Mouse (Mus musculus) midbrain, embryonic 13.5 days (tissue): ENCODE measurements around the gene Ly6g6c. TPM values are rescaled to one million over a fixed set of nuclear protein-coding genes. Genes with fewer than 3 reads are reported as not detected.
A peak's percentile ranks its signal among the peaks of the same experiment; 100 is the strongest.

Source experiments
- ATAC-seq: fragments of 200-750 bp; cut with Nextera tagmentation; 2 replicates; pipeline ENCODE4 v1.8.0; 2017; ENCODE audit warnings: mild to moderate bottlenecking, moderate TSS enrichment, moderate library complexity
- H3K27ac ChIP-seq: fragments of 300-500 bp; sonication (generic); 2 replicates; pipeline ENCODE4 v1.5.1; 2015; ENCODE audit warnings: inconsistent platforms, mild to moderate bottlenecking, moderate library complexity
- H3K27me3 ChIP-seq: fragments of 300-500 bp; sonication (generic); 2 replicates; pipeline ENCODE4 v1.6.1; 2015; ENCODE audit warnings: mild to moderate bottlenecking, inconsistent platforms
- H3K36me3 ChIP-seq: fragments of 300-500 bp; sonication (generic); 2 replicates; pipeline ENCODE4 v1.6.1; 2015; ENCODE audit warnings: mild to moderate bottlenecking, inconsistent platforms
- H3K4me1 ChIP-seq: fragments of 300-500 bp; sonication (generic); replicated peaks from 2 replicates; pipeline ENCODE4 v1.6.1; 2015; ENCODE audit warnings: inconsistent platforms
- H3K4me2 ChIP-seq: fragments of 300-500 bp; sonication (generic); replicated peaks from 2 replicates; pipeline ENCODE4 v1.6.1; 2015; ENCODE audit warnings: moderate library complexity, mild to moderate bottlenecking, inconsistent platforms
- H3K4me3 ChIP-seq: fragments of 300-500 bp; sonication (generic); replicated peaks from 2 replicates; pipeline ENCODE4 v1.5.1; 2015; ENCODE audit warnings: mild to moderate bottlenecking, inconsistent platforms
- H3K9ac ChIP-seq: fragments of 300-500 bp; sonication (generic); replicated peaks from 2 replicates; pipeline ENCODE4 v1.6.1; 2015; ENCODE audit warnings: mild to moderate bottlenecking, inconsistent platforms
- H3K9me3 ChIP-seq: fragments of 300-500 bp; sonication (generic); 2 replicates; pipeline ENCODE4 v1.6.1; 2016; ENCODE audit warnings: mild to moderate bottlenecking, inconsistent platforms
- WGBS: fragments of 180-500 bp; shearing (Covaris S2); methylation state at CpG from one replicate; pipeline ENCODE4 v1.1.7; 2015; 5-methylcytosine and 5-hydroxymethylcytosine counted together
- polyA plus RNA-seq: library from polyadenylated mRNA; unstranded; fragments of >200 nt; fragmentation: Nextera tagmentation; extraction: Ambion mirVana; gene quantifications from 2 replicates; pipeline ENCODE4 v1.2.1, GENCODE M21; 2015

Ly6g6c gene
- polyA plus RNA-seq, 1 experiment from 2014 or later = not detected

DNA sequence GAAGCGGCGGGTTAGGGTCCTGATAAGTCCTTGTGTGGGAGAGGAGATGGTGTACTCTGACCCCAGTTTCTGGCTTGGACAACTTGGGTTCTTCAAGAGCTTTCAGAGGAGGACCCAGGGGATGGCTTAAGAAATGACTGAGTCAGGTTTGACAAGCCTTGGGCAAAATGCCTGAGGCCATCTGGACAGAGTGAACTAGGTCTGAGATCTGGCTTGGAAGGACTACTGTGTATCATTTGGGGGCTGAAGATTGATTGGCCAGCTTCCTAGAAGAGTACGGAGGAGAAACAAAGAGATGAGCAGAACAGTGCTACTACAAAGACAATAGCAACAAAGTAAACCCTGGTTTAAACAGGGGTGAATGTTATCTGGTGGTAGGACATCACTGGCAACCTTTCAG lies 1.7 kb upstream of the Ly6g6c start:
- H3K4me2 ChIP-seq = no peak overlapping the region
- H3K4me3 ChIP-seq = no peak overlapping the region
- H3K36me3 ChIP-seq = peaks cover 30% of the 10 kb centered on the region
- peaks cover 44% of the 10 kb centered on the region for H3K4me1 ChIP-seq
- no peak for ATAC-seq
- no peak overlapping the region for H3K27ac ChIP-seq
- WGBS = 90% methylated on average over 3 of the region's 3 CpGs
- H3K27me3 ChIP-seq = peaks cover 39% of the 10 kb centered on the region
- no peak overlapping the region for H3K9ac ChIP-seq
- no peaks in the 10 kb centered on the region for H3K9me3 ChIP-seq

DNA sequence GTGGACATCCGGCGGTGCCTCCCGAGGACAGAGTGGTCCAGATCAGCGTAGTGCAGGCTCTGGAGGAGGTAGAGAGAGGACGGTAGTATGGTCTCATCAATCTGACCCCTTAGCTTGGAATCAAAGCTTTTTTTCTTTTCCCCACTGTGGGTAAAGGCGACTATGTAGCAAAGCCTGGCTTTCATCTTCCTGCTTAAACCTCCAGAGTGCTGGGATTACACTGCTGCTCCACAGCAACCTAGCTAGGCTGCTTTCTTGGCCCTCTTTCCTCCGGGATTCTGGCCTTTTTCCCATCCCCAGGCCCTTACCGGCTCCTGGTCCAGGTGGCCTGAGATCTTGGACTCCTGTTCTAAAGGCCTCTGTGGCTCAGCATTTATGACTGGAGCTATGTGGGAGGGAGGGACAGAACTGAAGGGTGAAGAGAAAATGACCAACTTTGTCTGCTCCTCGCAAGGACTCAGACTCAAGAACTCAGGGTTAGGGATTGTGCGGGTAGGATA lies 760 bp upstream of the Ly6g6c start:
- no peak overlapping the region for H3K27ac ChIP-seq
- peaks cover 30% of the 10 kb centered on the region for H3K36me3 ChIP-seq
- peak overlapping the region; percentile 27 for H3K4me3 ChIP-seq
- WGBS = 34% methylated on average over 10 of the region's 10 CpGs
- peaks cover 41% of the 10 kb centered on the region for H3K4me1 ChIP-seq
- H3K4me2 ChIP-seq = peak overlapping the region; percentile 50
- no peaks in the 10 kb centered on the region for H3K9me3 ChIP-seq
- H3K27me3 ChIP-seq = peaks cover 45% of the 10 kb centered on the region
- no peak for ATAC-seq
- H3K9ac ChIP-seq = no peak overlapping the region

DNA sequence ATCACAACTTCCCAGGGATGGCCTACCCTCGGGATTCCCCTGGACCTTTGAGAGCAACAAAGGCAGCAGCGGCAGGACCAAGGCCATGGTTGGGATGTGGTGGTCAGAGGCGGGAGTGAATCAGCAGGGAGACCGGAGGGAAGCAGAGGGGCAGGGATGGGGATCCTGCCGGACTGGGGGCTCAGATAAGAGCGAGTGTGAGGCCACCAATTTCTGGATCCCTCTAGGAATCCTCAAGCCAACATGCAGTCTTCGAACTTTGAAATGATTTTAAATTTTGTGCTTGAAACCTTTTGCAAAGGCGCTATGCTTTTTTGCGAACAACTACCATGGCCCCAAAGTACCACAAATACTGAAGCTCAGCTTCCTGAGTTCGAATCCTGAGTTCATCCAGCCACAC lies 896 bp downstream of the Ly6g6c start, which contains the start of gene Mpig6b:
Gene Mpig6b (minus strand): TSS at position 101 of the 400 bp plus-strand sequence.
- Histone ChIP-seq H3K9ac (peak within 1 kb of the TSS; percentile 48), H3K4me2 (peak within 1 kb of the TSS; percentile 50), H3K4me1 (peaks cover 27% of the 10 kb centered on the region), H3K27me3 (peaks cover 45% of the 10 kb centered on the region), H3K27ac (no peak within 1 kb of the TSS), H3K9me3 (no peaks in the 10 kb centered on the region), H3K4me3 (peak within 1 kb of the TSS; percentile 27), H3K36me3 (peaks cover 23% of the 10 kb centered on the region)
- 45% methylated on average over 10 of the region's 10 CpGs for WGBS
- ATAC-seq = no peak

DNA sequence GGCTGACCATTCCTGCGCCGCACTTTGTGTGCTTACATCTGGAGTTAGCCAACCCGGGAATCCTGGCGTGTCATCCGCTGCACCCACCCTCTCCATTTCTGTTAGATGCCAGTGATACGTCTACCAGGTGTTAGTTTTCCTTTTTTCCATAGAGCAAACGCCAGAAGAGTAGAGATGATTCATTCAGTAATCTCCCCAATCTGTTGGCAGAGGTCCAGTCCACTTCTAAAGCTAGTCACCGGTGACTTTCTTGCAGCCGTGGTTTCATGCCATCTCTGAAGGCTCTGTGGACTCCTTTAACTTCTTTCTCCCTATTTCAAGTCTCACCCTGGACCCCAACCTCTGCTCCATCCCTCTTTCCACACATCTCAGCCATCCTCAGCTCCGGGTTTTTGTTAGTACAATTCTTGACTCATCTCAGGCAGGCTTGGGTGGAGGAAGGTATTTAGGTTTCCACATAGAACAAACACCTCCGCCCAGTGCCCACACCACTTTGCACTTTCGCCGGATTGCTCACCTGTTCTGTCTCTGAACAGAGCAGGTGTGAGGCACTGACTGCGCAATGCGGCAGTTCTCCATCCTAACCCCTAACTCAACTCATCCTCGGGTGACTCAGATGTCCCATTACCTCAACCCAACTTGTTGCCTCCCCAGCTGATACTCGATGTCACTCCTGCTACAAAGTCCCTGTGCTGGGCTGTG lies 3.2 kb downstream of the Ly6g6c start:
- 88% methylated on average over 17 of the region's 17 CpGs for WGBS
- Histone ChIP-seq H3K9me3 (no peaks in the 10 kb centered on the region), H3K4me3 (no peak overlapping the region), H3K27me3 (peaks cover 39% of the 10 kb centered on the region), H3K9ac (no peak overlapping the region), H3K27ac (no peak overlapping the region), H3K36me3 (peaks cover 4% of the 10 kb centered on the region; the same call in 1 of the 2 replicates), H3K4me2 (no peak overlapping the region), H3K4me1 (peaks cover 20% of the 10 kb centered on the region)
- no peak for ATAC-seq

DNA sequence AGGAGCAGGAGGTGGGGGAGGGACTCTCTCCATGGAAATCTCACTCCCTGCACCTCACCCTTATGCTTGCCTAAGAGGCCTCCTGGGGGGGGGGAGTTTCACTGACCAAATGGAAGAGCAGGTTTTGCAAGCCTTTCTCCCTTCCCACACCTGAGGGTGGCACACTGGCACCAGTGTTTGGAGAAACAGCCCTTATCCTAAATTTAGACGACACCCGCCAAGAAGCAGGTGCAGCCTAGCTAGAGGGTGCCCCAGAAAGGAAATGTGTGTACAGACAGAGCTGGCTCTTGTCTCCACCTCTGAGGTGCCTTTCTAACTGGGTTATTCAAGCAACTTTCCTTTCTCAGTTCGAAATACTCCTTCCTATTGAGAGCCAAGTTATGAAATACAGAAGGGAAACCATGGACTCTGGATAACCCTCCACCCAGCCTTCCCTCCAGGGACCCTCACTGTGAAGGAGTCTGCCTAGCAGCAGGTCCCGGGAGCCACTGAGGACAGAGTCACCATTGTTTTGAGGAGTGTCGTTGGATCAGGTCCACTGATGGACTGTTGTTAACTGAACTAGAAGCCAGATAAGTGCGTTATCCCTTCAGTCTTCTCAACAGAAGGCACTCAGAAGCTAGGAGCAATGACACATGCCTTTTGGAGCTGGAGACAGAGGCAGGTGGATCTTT lies 5.5 kb downstream of the Ly6g6c start:
- no peak overlapping the region for H3K4me3 ChIP-seq
- no peak overlapping the region for H3K9ac ChIP-seq
- ATAC-seq = no peak
- no peaks in the 10 kb centered on the region for H3K9me3 ChIP-seq
- H3K36me3 ChIP-seq = no peaks in the 10 kb centered on the region
- peaks cover 4% of the 10 kb centered on the region for H3K4me1 ChIP-seq
- H3K4me2 ChIP-seq = no peak overlapping the region
- peaks cover 20% of the 10 kb centered on the region for H3K27me3 ChIP-seq
- WGBS = 64% methylated on average over 6 of the region's 6 CpGs
- no peak overlapping the region for H3K27ac ChIP-seq

DNA sequence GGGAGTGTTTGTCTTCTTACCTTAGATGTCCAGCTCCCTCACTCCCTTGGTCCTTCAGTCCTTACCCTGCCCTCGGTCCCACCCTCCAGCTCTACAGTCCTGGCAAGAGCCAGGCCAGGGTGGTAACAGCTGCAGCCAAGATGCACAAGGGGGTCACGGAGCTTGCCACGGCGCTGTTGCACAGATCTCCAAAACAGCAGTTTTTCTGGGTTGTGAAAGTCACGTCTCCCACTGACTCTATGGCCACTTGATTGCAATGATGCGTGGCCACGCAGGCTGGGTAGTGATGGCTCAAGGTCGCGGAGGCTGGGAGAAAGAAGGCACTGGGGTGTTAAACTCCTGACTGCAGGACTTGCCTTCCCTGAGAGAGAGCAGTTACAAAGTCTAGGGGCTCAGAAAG lies 6.3 kb downstream of the Ly6g6c start:
- no peak for ATAC-seq
- Histone ChIP-seq H3K4me3 (no peak overlapping the region), H3K4me2 (no peak overlapping the region)

DNA sequence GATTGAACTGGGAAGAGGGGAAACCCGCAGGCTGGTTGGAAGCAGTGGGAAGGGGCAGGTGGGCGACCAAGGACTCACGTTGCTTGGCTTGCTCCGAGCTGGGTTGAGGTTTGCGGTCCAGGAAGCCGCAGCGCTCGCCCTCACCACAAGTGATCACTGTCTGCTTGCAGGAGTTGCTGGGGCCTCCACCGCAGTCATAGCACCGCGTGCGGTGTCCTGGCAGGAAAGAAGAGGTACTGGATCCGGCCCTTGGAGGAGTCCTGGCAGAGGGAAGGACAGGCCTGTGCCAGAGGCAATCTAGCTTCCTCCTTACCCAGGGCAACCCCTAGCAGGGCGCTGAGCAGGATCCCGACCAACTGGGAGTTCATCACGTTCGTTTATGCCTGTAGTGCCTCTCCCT lies 8.9 kb downstream of the Ly6g6c start:
- no peaks in the 10 kb centered on the region for H3K36me3 ChIP-seq
- H3K4me2 ChIP-seq = no peak overlapping the region
- H3K9me3 ChIP-seq = no peaks in the 10 kb centered on the region
- no peak overlapping the region for H3K27ac ChIP-seq
- H3K4me1 ChIP-seq = peaks cover 20% of the 10 kb centered on the region
- H3K27me3 ChIP-seq = 0 out of 2 replicates have a peak, but pooled peaks cover 3% of the 10 kb centered on the region
- 56% methylated on average over 17 of the region's 17 CpGs for WGBS
- ATAC-seq = no peak
- no peak overlapping the region for H3K9ac ChIP-seq
- no peak overlapping the region for H3K4me3 ChIP-seq

More for the DNA sequence above, 6.3 kb downstream of the Ly6g6c start:
- Histone ChIP-seq H3K4me1 (peaks cover 2% of the 10 kb centered on the region; the same call in 1 of the 2 replicates), H3K9ac (no peak overlapping the region), H3K36me3 (no peaks in the 10 kb centered on the region), H3K27me3 (peaks cover 12% of the 10 kb centered on the region), H3K27ac (no peak overlapping the region), H3K9me3 (no peaks in the 10 kb centered on the region)
- WGBS = 88% methylated on average over 9 of the region's 9 CpGs

DNA sequence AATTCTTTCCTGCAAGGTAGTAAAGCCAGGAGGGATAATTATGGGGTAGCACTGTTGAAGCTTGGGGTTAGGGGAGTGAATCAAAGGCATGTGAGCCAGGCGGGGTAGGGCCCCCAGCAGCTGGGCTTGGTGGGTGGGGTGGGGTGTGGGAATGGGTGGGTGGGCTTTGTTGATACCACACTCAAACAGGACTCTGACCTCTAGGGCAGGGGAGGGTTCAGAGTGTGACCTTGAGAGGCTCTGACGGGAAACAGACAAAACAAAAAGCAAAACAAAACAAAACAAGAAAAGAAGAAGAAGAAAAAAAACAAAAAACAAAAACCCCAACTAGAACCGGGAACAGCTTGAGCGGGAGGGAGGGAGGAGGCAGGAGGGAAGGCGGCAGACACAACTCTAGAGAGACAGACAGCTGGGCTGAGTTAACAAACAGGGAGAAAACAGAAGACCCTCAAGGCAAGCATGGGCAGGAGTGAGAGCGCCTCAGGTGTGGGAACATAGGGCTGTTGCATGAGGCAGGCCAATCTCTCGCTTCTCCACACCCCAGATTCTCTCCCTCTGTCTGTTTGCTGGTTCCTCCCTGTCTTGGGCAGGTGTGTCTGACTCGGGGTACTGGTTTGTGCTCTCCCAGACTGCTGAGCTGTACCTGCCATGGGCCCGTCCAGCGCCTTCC lies 11.5 kb downstream of the Ly6g6c start, which contains the start of gene Ly6g6e:
Gene Ly6g6e (plus strand): TSS at position 396 of the 670 bp plus-strand sequence.
- peaks cover 20% of the 10 kb centered on the region for H3K4me1 ChIP-seq
- H3K9me3 ChIP-seq = no peaks in the 10 kb centered on the region
- H3K9ac ChIP-seq = peak within 1 kb of the TSS; percentile 37; the same call in 1 of the 2 replicates
- H3K4me2 ChIP-seq = peak within 1 kb of the TSS; percentile 46
- H3K36me3 ChIP-seq = no peaks in the 10 kb centered on the region
- 0 out of 2 replicates have a peak, but pooled peaks have one; percentile 45 for ATAC-seq
- peak within 1 kb of the TSS; percentile 21 for H3K4me3 ChIP-seq
- no peak within 1 kb of the TSS for H3K27ac ChIP-seq
- 42% methylated on average over 10 of the region's 10 CpGs for WGBS
- no peaks in the 10 kb centered on the region for H3K27me3 ChIP-seq

DNA sequence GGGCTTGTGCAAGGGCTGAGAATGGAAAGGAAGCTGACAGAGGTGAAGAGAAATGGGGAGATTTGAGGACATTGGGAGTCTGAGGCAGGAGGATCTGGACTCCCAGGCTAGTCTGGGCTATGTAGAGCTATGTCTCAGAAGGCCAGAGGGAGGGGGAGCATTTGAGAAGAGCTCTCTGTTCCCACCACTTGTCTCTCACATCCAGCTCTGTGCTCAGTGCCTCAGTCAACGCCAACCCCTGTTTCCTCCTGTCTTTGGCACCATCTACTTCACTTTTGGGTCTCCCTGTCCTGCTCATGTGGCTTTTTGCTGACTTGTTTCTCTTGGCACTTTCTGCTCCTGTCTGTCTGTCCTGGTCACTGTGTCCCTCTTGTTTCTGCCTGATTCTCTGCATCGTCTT lies 12.1 kb downstream of the Ly6g6c start:
- ATAC-seq = 0 out of 2 replicates have a peak, but pooled peaks have one; percentile 24

DNA sequence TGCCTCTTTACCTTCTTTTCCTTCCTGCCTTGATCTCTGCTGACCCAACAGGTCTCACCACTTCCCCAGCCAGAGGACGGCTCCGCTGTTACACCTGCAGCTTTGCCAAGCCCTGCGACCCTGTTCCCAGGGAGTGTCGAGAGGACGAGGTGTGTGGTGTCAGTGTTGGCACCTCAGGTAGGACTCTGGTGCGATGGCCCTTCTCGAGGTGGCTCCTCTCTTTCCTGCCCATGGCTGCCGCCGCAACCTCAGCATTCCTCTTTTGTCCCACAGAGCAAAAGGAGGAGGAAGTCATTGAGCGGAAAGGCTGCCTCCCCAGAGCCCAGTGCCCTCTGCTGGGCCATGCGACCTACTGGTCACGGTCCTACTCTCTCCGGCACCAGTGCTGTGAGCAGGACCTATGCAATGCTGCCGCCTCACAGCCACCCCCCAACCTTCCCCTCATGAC lies 12.6 kb downstream of the Ly6g6c start, which contains the start of gene Ly6g6d:
Gene Ly6g6d (minus strand): TSS at position 280 of the 448 bp plus-strand sequence.
- peak; percentile 48; the same call in 1 of the 2 replicates for ATAC-seq

More for the DNA sequence above, 12.1 kb downstream of the Ly6g6c start:
- Histone ChIP-seq H3K36me3 (no peaks in the 10 kb centered on the region), H3K4me1 (peaks cover 20% of the 10 kb centered on the region), H3K4me3 (peak overlapping the region; percentile 21; the same call in 1 of the 2 replicates), H3K9ac (peak overlapping the region; percentile 37; the same call in 1 of the 2 replicates), H3K9me3 (no peaks in the 10 kb centered on the region), H3K27ac (no peak overlapping the region), H3K27me3 (no peaks in the 10 kb centered on the region), H3K4me2 (peak overlapping the region; percentile 46)
- WGBS = 35% methylated on average over 2 of the region's 2 CpGs

DNA sequence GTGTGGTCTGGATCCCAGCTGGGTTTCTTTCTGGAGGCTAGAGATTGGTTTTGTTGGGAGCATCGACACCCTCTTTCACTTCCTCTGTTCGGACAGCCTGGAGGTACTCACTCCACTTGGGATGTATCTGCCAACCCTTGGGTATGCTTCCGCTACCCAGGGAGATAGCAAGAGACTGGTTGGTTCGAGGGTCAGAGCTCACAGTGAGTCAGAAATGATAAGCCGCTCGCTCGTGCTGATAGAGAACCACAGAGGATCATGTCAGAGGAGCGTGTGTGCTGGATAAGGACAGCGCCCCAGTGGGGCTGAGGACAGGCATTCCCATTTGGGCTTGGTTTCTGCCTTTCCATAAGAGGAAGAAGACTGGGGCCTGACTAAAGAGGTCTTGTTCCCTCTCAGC lies 14.6 kb downstream of the Ly6g6c start:
- Histone ChIP-seq H3K4me1 (peaks cover 20% of the 10 kb centered on the region), H3K27ac (no peak overlapping the region), H3K27me3 (no peaks in the 10 kb centered on the region), H3K4me3 (no peak overlapping the region), H3K4me2 (no peak overlapping the region), H3K9ac (0 out of 2 replicates have a peak overlapping the region, but pooled peaks have one; percentile 14), H3K36me3 (no peaks in the 10 kb centered on the region), H3K9me3 (no peaks in the 10 kb centered on the region)
- no peak for ATAC-seq
- WGBS = 69% methylated on average over 9 of the region's 9 CpGs

More for the DNA sequence above, 12.6 kb downstream of the Ly6g6c start, which contains the start of gene Ly6g6d:
- Histone ChIP-seq H3K4me1 (peaks cover 20% of the 10 kb centered on the region), H3K4me3 (peak within 1 kb of the TSS; percentile 21), H3K9me3 (no peaks in the 10 kb centered on the region), H3K27me3 (no peaks in the 10 kb centered on the region), H3K4me2 (peak within 1 kb of the TSS; percentile 46), H3K9ac (peak within 1 kb of the TSS; percentile 37; the same call in 1 of the 2 replicates), H3K36me3 (no peaks in the 10 kb centered on the region), H3K27ac (no peak within 1 kb of the TSS)
- WGBS = 11% methylated on average over 13 of the region's 14 CpGs
